Mouse (Mus musculus) cerebellum, adult 2 months (tissue): ENCODE results near the gene Gm11238.

ENCODE experiments used
- CTCF ChIP-seq: fragments of 200-500 bp; IDR thresholded peaks from 2 replicates; pipeline ENCODE4 v1.5.1; 2011; ENCODE audit warnings: low read depth, mild to moderate bottlenecking, control low read depth, low read length, moderate library complexity, borderline replicate concordance; ENCODE audit not compliant: insufficient read depth
- POLR2A ChIP-seq: fragments of 200-500 bp; IDR thresholded peaks from 2 replicates; pipeline ENCODE4 v1.6.1; 2011; ENCODE audit warnings: low read length, control low read depth, borderline replicate concordance; ENCODE audit not compliant: insufficient read depth

- TF ChIP-seq POLR2A (no peak), CTCF (peak; percentile 31; the same call in 1 of the 2 replicates)
Measured at GRCm38 (mm10) chr4:73599248-73599647, 8.4 kb upstream of the Gm11238 start.
